10 mouse cellular contexts compared by ENCODE assay signal in the genomic region with DNA sequence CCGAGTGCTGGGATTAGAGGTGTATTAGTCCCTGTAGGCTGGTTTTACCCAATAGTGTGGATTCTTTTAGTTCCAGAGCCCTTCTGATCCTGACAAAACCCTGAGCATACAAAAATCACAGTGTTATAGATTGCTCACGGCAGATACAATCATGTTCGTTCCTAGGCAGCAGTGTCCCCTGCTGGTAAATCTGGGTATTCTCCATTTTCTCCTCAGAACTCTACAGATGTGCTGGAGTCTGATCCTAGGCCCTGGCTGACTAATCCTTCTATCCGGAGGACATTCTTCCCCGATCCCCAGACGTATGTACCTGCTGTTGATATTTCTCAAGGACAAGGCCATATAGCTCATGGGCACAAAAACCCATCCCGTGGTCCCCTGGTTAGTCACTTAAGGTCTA. TPM values are rescaled to one million over a fixed set of nuclear protein-coding genes. Genes with fewer than 3 reads are reported as not detected.
A peak's percentile ranks its signal among the peaks of the same experiment; 100 is the strongest.
DNase-seq lines count a peak whose midpoint lies in the region; ATAC-seq lines count a peak whose summit lies in the region.
"Had no signal": no experiment of that assay in that cellular context is flagged by ENCODE, and none has a peak within 500 bp of the region (broad histone marks: within the 10 kb centered on the region; RNA-seq: fewer than 3 reads in every experiment).

No protein-coding gene starts in this region.

- DNase-seq in frontal cortex, postnatal 36 days (ENCODE audit: low spot score in 2 of 2) = peak; percentile 15 to 47
- DNase-seq in midbrain, embryonic 14.5 days = peak; percentile 61
- peak; percentile 62 for DNase-seq in adipocyte (ENCODE audit: low spot score)
- peak; percentile 35 to 58 for DNase-seq in kidney, postnatal 36 days
- DNase-seq in yolk sac, embryonic 10.5 days (ENCODE audit: low spot score) = no peak

- no peaks in the 10 kb centered on the region for H3K9me3 ChIP-seq in midbrain, embryonic 14.5 days (ENCODE audit: control insufficient read depth, low read length)
- no peaks in the 10 kb centered on the region for H3K9me3 ChIP-seq in midbrain, embryonic 15.5 days
- no peaks in the 10 kb centered on the region for H3K9me3 ChIP-seq in neural tube, embryonic 15.5 days (replicated peaks)
- H3K9me3 ChIP-seq: liver, embryonic 15.5 days had no signal

- H3K27me3 ChIP-seq in midbrain, embryonic 14.5 days (ENCODE audit: control insufficient read depth, insufficient read depth, low read length) = no peaks in the 10 kb centered on the region
- no peaks in the 10 kb centered on the region for H3K27me3 ChIP-seq in midbrain, embryonic 15.5 days (replicated peaks)
- no peaks in the 10 kb centered on the region for H3K27me3 ChIP-seq in neural tube, embryonic 15.5 days (replicated peaks)
- H3K27me3 ChIP-seq: liver, embryonic 15.5 days had no signal

- H3K9ac ChIP-seq in midbrain, embryonic 14.5 days (replicated peaks; ENCODE audit: low read length) = no peak overlapping the region
- no peak overlapping the region for H3K9ac ChIP-seq in midbrain, embryonic 15.5 days
- H3K9ac ChIP-seq in neural tube, embryonic 15.5 days (replicated peaks) = no peak overlapping the region
- H3K9ac ChIP-seq: liver, embryonic 15.5 days had no signal

- no peaks in the 10 kb centered on the region for H3K4me1 ChIP-seq in midbrain, embryonic 14.5 days (ENCODE audit: control insufficient read depth, insufficient read depth, low read length)
- no peaks in the 10 kb centered on the region for H3K4me1 ChIP-seq in midbrain, embryonic 15.5 days
- no peaks in the 10 kb centered on the region for H3K4me1 ChIP-seq in neural tube, embryonic 15.5 days
- H3K4me1 ChIP-seq: liver, embryonic 15.5 days had no signal

- no peak overlapping the region for H3K4me3 ChIP-seq in midbrain, embryonic 14.5 days (replicated peaks; ENCODE audit: low read depth, low read length)
- no peak overlapping the region for H3K4me3 ChIP-seq in midbrain, embryonic 15.5 days
- no peak overlapping the region for H3K4me3 ChIP-seq in neural tube, embryonic 15.5 days (replicated peaks)
- H3K4me3 ChIP-seq: liver, embryonic 15.5 days had no signal

- ATAC-seq in frontal cortex, adult (ENCODE audit: low TSS enrichment) = no peak
- ATAC-seq in midbrain, embryonic 14.5 days (ENCODE audit: low FRiP score, low TSS enrichment) = no peak
- no peak for ATAC-seq in midbrain, embryonic 15.5 days (replicated peaks)
- ATAC-seq in neural tube, embryonic 15.5 days (ENCODE audit: low FRiP score) = no peak

- peaks cover 75% of the 10 kb centered on the region for H3K36me3 ChIP-seq in midbrain, embryonic 14.5 days (ENCODE audit: control insufficient read depth, insufficient read depth, low read length)
- H3K36me3 ChIP-seq in midbrain, embryonic 15.5 days (replicated peaks) = peaks cover 45% of the 10 kb centered on the region; the same call in 1 of the 2 replicates
- peaks cover 78% of the 10 kb centered on the region for H3K36me3 ChIP-seq in neural tube, embryonic 15.5 days

- WGBS in midbrain, embryonic 14.5 days = 78% methylated on average over 7 of the region's 7 CpGs
- 73% methylated on average over 7 of the region's 7 CpGs for WGBS in midbrain, embryonic 15.5 days
- 80% methylated on average over 7 of the region's 7 CpGs for WGBS in neural tube, embryonic 15.5 days

- H3K27ac ChIP-seq in midbrain, embryonic 14.5 days (replicated peaks; ENCODE audit: low read depth, low read length) = no peak overlapping the region
- H3K27ac ChIP-seq in midbrain, embryonic 15.5 days = no peak overlapping the region
- no peak overlapping the region for H3K27ac ChIP-seq in neural tube, embryonic 15.5 days (replicated peaks)
- H3K27ac ChIP-seq: liver, embryonic 15.5 days had no signal

- no peak overlapping the region for H3K4me2 ChIP-seq in midbrain, embryonic 14.5 days (ENCODE audit: low read length)
- no peak overlapping the region for H3K4me2 ChIP-seq in midbrain, embryonic 15.5 days
- H3K4me2 ChIP-seq in neural tube, embryonic 15.5 days = no peak overlapping the region
- H3K4me2 ChIP-seq: liver, embryonic 15.5 days had no signal

RNA-seq across cellular contexts. Expression of gene Trpc2, which starts 4.4 kb away (rescaled TPM):
- polyA plus RNA-seq in midbrain, embryonic 14.5 days (2014; fragmentation: Nextera tagmentation; extraction: Ambion mirVana) = 0.16 TPM in 1 of 2 replicates, not detected in the other
- polyA plus RNA-seq in midbrain, embryonic 15.5 days (2015; fragmentation: Nextera tagmentation; extraction: Ambion mirVana) = not detected in 2 replicates
- polyA plus RNA-seq in neural tube, embryonic 15.5 days (2015; fragmentation: Nextera tagmentation; extraction: Ambion mirVana) = 0.24 TPM in 1 of 2 replicates, not detected in the other
- polyA plus RNA-seq: gonadal fat pad, adult 2 months; liver, embryonic 15.5 days had no signal

RNA-seq across cellular contexts. Expression of gene Xntrpc, which starts 13.0 kb away (rescaled TPM):
- 1.3 and 1.5 TPM in 2 replicates for polyA plus RNA-seq in midbrain, embryonic 14.5 days (2014; fragmentation: Nextera tagmentation; extraction: Ambion mirVana)
- 1.00 and 1.3 TPM in 2 replicates for polyA plus RNA-seq in midbrain, embryonic 15.5 days (2015; fragmentation: Nextera tagmentation; extraction: Ambion mirVana)
- polyA plus RNA-seq in neural tube, embryonic 15.5 days (2015; fragmentation: Nextera tagmentation; extraction: Ambion mirVana) = 0.86 and 1.1 TPM in 2 replicates

RNA-seq across cellular contexts. Expression of gene Xndc1, which starts 13.2 kb away (rescaled TPM):
- polyA plus RNA-seq in midbrain, embryonic 14.5 days (2014; fragmentation: Nextera tagmentation; extraction: Ambion mirVana) = 21.0 and 24.3 TPM in 2 replicates
- 29.6 and 29.8 TPM in 2 replicates for polyA plus RNA-seq in midbrain, embryonic 15.5 days (2015; fragmentation: Nextera tagmentation; extraction: Ambion mirVana)
- 27.0 and 30.6 TPM in 2 replicates for polyA plus RNA-seq in neural tube, embryonic 15.5 days (2015; fragmentation: Nextera tagmentation; extraction: Ambion mirVana)

RNA-seq across cellular contexts. Expression of gene Rnf121, which starts 13.2 kb away (rescaled TPM):
- 30.7 and 31.1 TPM in 2 replicates for polyA plus RNA-seq in midbrain, embryonic 14.5 days (2014; fragmentation: Nextera tagmentation; extraction: Ambion mirVana)
- 33.7 and 34.2 TPM in 2 replicates for polyA plus RNA-seq in midbrain, embryonic 15.5 days (2015; fragmentation: Nextera tagmentation; extraction: Ambion mirVana)
- 33.0 and 33.5 TPM in 2 replicates for polyA plus RNA-seq in neural tube, embryonic 15.5 days (2015; fragmentation: Nextera tagmentation; extraction: Ambion mirVana)

RNA-seq across cellular contexts. Expression of gene Art1, which starts 23.0 kb away (rescaled TPM):
- 0.39 TPM in 1 of 2 replicates, not detected in the other for polyA plus RNA-seq in midbrain, embryonic 14.5 days (2014; fragmentation: Nextera tagmentation; extraction: Ambion mirVana)
- 0.36 and 0.37 TPM in 2 replicates for polyA plus RNA-seq in midbrain, embryonic 15.5 days (2015; fragmentation: Nextera tagmentation; extraction: Ambion mirVana)
- 1.5 and 2.5 TPM in 2 replicates for polyA plus RNA-seq in neural tube, embryonic 15.5 days (2015; fragmentation: Nextera tagmentation; extraction: Ambion mirVana)
